Mouse (Mus musculus) stomach, postnatal 0 days (tissue): ENCODE data around the gene Edc3.

ENCODE experiments used
- CTCF ChIP-seq: IDR thresholded peaks from 2 replicates; pipeline ENCODE4 v1.5.1; 2016; ENCODE audit warnings: antibody characterized with exemption, low read depth, mild to moderate bottlenecking, moderate library complexity
- EP300 ChIP-seq: optimal IDR thresholded peaks from 2 replicates; pipeline ENCODE3; 2016; ENCODE audit warnings: antibody characterized with exemption

DNA sequence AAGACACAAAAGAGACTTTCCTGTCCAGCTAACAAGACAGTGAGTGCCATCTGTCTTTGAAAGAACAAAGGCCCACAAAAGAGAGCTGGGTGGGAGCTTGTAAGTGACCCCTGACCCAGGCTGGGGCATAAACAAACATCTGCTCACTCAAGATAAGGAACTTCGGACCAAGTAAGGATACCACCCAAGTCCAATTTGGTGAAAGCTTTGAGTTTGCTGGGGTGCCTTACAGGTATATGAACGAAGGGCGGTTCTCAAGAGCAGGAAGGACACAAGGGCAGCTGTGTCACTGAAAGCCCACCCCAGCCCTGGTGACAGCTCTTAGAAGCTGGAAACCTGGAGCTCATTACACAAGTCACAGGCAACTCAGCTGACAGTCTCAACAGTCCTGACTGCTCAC lies 65.4 kb downstream of the Edc3 start:
- no peak for TF ChIP-seq CTCF
- no peak for TF ChIP-seq EP300
